Mouse (Mus musculus): Measurements from ENCODE around the gene 1110032A03Rik. TPM values are rescaled to one million over a fixed set of nuclear protein-coding genes. Genes with fewer than 3 reads are reported as not detected.
A peak's percentile ranks its signal among the peaks of the same experiment; 100 is the strongest.

The 1110032A03Rik gene
- polyA plus RNA-seq, 1 experiment from 2014 or later = 37.6 TPM

DNA sequence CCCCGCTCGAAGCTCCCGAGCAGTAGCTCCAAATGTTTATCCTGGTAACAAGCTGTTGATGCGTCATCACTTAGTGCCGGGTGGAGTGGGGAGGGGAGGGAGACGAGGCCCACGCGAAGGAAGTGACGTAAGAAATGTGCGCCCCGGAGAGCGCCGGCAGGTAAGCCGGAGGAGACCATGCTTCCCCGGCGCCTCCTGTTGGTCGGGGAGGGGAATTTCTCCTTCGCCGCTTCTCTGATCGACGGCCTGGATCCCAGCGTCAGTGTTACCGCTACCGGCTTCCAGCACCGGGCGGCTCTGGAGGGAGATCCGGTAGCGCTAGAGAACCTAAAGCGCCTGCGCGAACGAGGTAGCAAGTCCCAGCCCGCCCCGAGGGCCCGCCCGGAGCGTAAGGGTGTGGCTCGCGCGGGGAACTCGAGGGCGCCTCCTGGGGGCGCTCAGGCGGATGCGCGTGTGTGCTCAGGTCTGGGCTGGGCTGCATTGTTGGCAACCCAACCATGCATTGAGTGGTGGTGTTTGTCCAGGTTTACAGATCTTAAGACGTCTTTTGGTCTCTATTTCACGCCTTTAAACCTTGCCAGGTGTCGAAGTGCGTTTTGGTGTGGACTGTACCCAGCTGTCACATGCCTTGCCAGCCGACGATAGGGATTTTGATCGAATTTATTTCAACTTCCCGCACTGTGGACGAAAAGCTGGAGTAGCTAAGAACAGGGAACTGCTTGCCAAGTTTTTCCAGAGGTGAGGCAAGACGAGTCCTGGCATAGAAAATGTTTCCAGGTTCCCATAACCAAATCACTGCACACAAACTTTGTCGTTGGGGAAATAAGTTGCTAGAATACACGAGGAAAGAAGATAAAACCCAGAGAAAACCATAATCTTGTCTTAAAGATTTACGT, 7.0 kb downstream of the 1110032A03Rik start, which contains the start of gene Fdxacb1:
Gene Fdxacb1 (plus strand): TSS at position 130 of the 896 bp plus-strand sequence.
- 0 out of 2 replicates have a peak, but pooled peaks cover 10% of the 10 kb centered on the region for H3K36me3 ChIP-seq
- peak within 1 kb of the TSS; percentile 69 for H3K9ac ChIP-seq (replicated peaks)
- ATAC-seq (ENCODE audit: low FRiP score, low read depth) = peak; percentile 96
- 4% methylated on average over 59 of the region's 59 CpGs for WGBS
- H3K27me3 ChIP-seq = no peaks in the 10 kb centered on the region
- H3K9me3 ChIP-seq = no peaks in the 10 kb centered on the region
- peak within 1 kb of the TSS; percentile 89 for H3K27ac ChIP-seq (replicated peaks)
- H3K4me2 ChIP-seq (replicated peaks) = peak within 1 kb of the TSS; percentile 84
- H3K4me1 ChIP-seq = peaks cover 15% of the 10 kb centered on the region
- H3K4me3 ChIP-seq = peak within 1 kb of the TSS; percentile 67

DNA sequence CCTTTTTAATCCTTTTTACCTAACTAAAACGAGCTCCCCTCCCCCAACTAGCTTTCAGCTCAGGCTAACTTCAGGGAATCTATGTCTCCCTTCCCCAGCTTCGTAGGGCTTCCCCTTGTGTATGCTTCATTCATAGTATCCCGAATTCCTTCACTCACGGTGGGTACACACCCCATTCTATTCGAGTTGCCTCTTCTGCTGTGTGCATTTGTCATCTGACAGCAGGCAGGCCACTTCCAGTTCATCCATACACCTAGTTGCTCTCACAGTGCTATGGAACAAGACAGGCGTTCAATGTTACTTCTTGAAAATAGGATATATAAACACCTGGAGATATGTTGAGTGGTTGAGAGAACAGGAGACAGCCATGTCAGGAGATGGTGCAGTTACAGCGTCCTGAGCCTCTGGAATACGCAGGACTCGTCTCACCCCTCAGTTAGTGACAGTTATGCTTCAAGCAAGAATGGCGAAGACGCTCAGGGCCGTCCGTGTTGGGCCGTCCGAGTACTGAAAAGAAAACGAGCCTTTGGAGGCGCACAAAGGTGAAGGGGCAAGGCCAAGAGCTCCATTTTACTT, 7.7 kb downstream of the 1110032A03Rik start:
- 0 out of 2 replicates have a peak, but pooled peaks cover 10% of the 10 kb centered on the region for H3K36me3 ChIP-seq
- peak overlapping the region; percentile 89 for H3K27ac ChIP-seq (replicated peaks)
- 0 out of 2 replicates have a peak, but pooled peaks have one; percentile 3 for ATAC-seq (ENCODE audit: low FRiP score, low read depth)
- peaks cover 15% of the 10 kb centered on the region for H3K4me1 ChIP-seq
- 6% methylated on average over 17 of the region's 17 CpGs for WGBS
- H3K4me2 ChIP-seq (replicated peaks) = peak overlapping the region; percentile 84
- no peaks in the 10 kb centered on the region for H3K9me3 ChIP-seq
- H3K27me3 ChIP-seq = no peaks in the 10 kb centered on the region
- peak overlapping the region; percentile 69 for H3K9ac ChIP-seq (replicated peaks)
- H3K4me3 ChIP-seq = peak overlapping the region; percentile 67

- Histone ChIP-seq H3K27me3 (no peaks in the 10 kb centered on the region), H3K9ac (replicated peaks) (no peak overlapping the region), H3K9me3 (no peaks in the 10 kb centered on the region), H3K27ac (replicated peaks) (no peak overlapping the region), H3K4me1 (peaks cover 5% of the 10 kb centered on the region), H3K36me3 (no peaks in the 10 kb centered on the region), H3K4me2 (replicated peaks) (no peak overlapping the region), H3K4me3 (no peak overlapping the region)
- WGBS = 82% methylated on average over 1 of the region's 1 CpGs
- no peak for ATAC-seq (ENCODE audit: low FRiP score, low read depth)
These were observed 12.0 kb downstream of the 1110032A03Rik start for GRCm38 (mm10) chr9:50763331-50763730.

DNA sequence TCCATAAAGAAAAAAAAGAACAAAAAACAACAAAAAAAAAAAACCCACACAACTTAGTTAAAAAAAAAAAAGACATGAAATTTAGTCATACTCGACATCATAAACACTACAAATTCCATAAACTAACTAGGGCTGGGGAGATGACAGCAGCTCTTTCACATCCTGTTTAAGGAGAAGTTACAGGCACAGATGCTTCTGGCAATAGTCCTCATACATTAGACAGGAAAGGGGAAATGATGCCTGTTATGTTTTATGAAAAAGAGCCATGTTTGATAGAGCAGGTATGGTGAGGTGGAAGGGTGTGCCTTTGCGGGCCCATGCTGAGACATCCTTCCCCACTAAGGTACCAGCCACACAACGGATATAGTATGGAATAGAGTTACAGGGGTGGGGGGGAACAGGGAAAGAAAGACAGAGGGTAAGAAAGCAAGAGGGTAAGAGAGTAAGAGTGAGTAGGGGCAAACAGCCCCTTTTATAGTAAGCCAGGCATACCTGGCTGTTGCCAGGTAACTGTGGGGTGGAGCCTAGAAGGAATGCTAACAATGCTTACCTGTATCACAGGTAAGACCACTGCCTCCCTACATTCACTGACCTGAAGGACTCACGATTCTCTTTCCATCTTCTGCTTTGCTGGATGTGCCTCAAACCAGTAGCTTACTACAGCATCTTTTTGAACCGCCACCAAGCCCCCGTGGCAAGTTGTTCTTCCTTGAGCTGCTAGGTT, 13.6 kb downstream of the 1110032A03Rik start:
- Histone ChIP-seq H3K9me3 (no peaks in the 10 kb centered on the region), H3K36me3 (no peaks in the 10 kb centered on the region), H3K4me2 (replicated peaks) (no peak overlapping the region), H3K4me3 (no peak overlapping the region), H3K27me3 (no peaks in the 10 kb centered on the region), H3K9ac (replicated peaks) (no peak overlapping the region), H3K4me1 (no peaks in the 10 kb centered on the region), H3K27ac (replicated peaks) (no peak overlapping the region)
- 68% methylated on average over 6 of the region's 6 CpGs for WGBS
- ATAC-seq (ENCODE audit: low FRiP score, low read depth) = no peak

GRCm38 (mm10) chr9:50756711-50757110, 18.6 kb downstream of the 1110032A03Rik start:
- Histone ChIP-seq H3K27ac (replicated peaks) (no peak overlapping the region), H3K9ac (replicated peaks) (no peak overlapping the region), H3K4me1 (peaks cover 4% of the 10 kb centered on the region; the same call in 1 of the 2 replicates), H3K4me2 (replicated peaks) (no peak overlapping the region), H3K27me3 (no peaks in the 10 kb centered on the region), H3K9me3 (no peaks in the 10 kb centered on the region), H3K4me3 (no peak overlapping the region), H3K36me3 (no peaks in the 10 kb centered on the region)
- 61% methylated on average over 5 of the region's 5 CpGs for WGBS
- ATAC-seq (ENCODE audit: low FRiP score, low read depth) = no peak

DNA sequence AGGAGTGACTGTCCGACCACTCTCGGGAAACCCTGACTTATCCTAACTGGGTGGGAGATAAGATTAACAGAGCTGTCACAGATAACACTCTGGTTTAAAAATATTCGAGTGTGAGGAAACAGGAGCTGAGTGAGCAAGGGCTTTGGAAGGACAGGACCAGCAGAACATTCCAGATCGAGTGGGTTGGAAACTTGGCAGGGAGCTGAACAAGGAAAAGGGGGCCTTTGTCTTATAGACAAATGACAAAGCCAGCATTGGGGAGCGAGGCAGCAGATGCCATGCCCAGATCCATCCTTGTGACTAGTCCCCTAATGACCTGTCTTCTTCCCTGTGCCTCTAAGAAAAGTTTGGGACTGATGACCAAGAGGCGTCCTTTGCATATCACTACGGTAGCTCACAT, 21.4 kb downstream of the 1110032A03Rik start:
- Histone ChIP-seq H3K9me3 (no peaks in the 10 kb centered on the region), H3K9ac (replicated peaks) (no peak overlapping the region), H3K4me2 (replicated peaks) (no peak overlapping the region), H3K4me3 (no peak overlapping the region), H3K36me3 (no peaks in the 10 kb centered on the region), H3K27ac (replicated peaks) (no peak overlapping the region), H3K27me3 (no peaks in the 10 kb centered on the region), H3K4me1 (peaks cover 4% of the 10 kb centered on the region; the same call in 1 of the 2 replicates)
- no peak for ATAC-seq (ENCODE audit: low FRiP score, low read depth)
- 81% methylated on average over 7 of the region's 7 CpGs for WGBS

- Histone ChIP-seq H3K4me1 (peaks cover 4% of the 10 kb centered on the region; the same call in 1 of the 2 replicates), H3K4me2 (replicated peaks) (no peak overlapping the region), H3K27me3 (no peaks in the 10 kb centered on the region), H3K36me3 (no peaks in the 10 kb centered on the region), H3K9ac (replicated peaks) (no peak overlapping the region), H3K4me3 (no peak overlapping the region), H3K27ac (replicated peaks) (no peak overlapping the region), H3K9me3 (no peaks in the 10 kb centered on the region)
- ATAC-seq (ENCODE audit: low FRiP score, low read depth) = no peak
- 74% methylated on average over 17 of the region's 17 CpGs for WGBS
These were observed 22.3 kb downstream of the 1110032A03Rik start for GRCm38 (mm10) chr9:50752784-50753615.

GRCm38 (mm10) chr9:50752054-50752602, 23.2 kb downstream of the 1110032A03Rik start, which contains the start of gene Hspb2:
TSS of gene Hspb2 (minus strand) at chr9:50752354.
- no peak for ATAC-seq (ENCODE audit: low FRiP score, low read depth)
- WGBS = 75% methylated on average over 14 of the region's 14 CpGs
- 0 out of 2 replicates have a peak, but pooled peaks cover 5% of the 10 kb centered on the region for H3K27me3 ChIP-seq
- H3K36me3 ChIP-seq = no peaks in the 10 kb centered on the region
- H3K4me1 ChIP-seq = peaks cover 4% of the 10 kb centered on the region; the same call in 1 of the 2 replicates
- no peaks in the 10 kb centered on the region for H3K9me3 ChIP-seq
- H3K27ac ChIP-seq (replicated peaks) = no peak within 1 kb of the TSS
- no peak within 1 kb of the TSS for H3K4me2 ChIP-seq (replicated peaks)
- no peak within 1 kb of the TSS for H3K9ac ChIP-seq (replicated peaks)
- H3K4me3 ChIP-seq = no peak within 1 kb of the TSS

GRCm38 (mm10) chr9:50751323-50751722, 24.0 kb downstream of the 1110032A03Rik start, which contains the start of gene Cryab:
TSS of gene Cryab (plus strand) at chr9:50751325.
- Histone ChIP-seq H3K4me3 (no peak within 1 kb of the TSS), H3K4me2 (replicated peaks) (no peak within 1 kb of the TSS), H3K9ac (replicated peaks) (no peak within 1 kb of the TSS), H3K4me1 (peaks cover 6% of the 10 kb centered on the region), H3K27me3 (peaks cover 13% of the 10 kb centered on the region; the same call in 1 of the 2 replicates), H3K27ac (replicated peaks) (no peak within 1 kb of the TSS), H3K9me3 (no peaks in the 10 kb centered on the region), H3K36me3 (no peaks in the 10 kb centered on the region)
- 81% methylated on average over 22 of the region's 22 CpGs for WGBS
- no peak for ATAC-seq (ENCODE audit: low FRiP score, low read depth)

DNA sequence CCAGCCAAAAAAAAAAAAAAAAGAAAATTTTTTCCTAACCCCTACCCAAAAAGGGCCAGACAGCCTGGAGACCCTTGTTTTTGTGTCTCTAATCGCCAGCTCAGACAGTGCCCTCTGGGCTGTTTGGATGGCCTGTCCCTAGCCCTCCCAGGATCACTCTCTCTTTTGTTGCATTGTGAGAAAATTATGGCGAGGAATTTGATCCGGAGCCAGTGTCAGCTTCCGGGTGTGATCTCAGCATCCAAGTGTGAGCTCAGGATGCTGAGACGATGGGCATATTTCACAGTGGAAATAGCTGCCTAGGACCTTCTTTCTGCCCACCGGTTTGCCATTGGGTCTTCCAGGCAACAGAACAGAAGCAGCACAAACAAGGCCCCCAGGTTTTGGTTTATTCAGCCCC, 24.6 kb downstream of the 1110032A03Rik start:
- H3K36me3 ChIP-seq = no peaks in the 10 kb centered on the region
- no peak overlapping the region for H3K4me2 ChIP-seq (replicated peaks)
- no peak overlapping the region for H3K4me3 ChIP-seq
- H3K9ac ChIP-seq (replicated peaks) = no peak overlapping the region
- H3K9me3 ChIP-seq = no peaks in the 10 kb centered on the region
- H3K27ac ChIP-seq (replicated peaks) = no peak overlapping the region
- ATAC-seq (ENCODE audit: low FRiP score, low read depth) = no peak
- peaks cover 11% of the 10 kb centered on the region for H3K4me1 ChIP-seq
- H3K27me3 ChIP-seq = peaks cover 19% of the 10 kb centered on the region
- 79% methylated on average over 6 of the region's 6 CpGs for WGBS

Measured in midbrain, embryonic 12.5 days (tissue).